Mouse (Mus musculus): ENCODE measurements at regions not wholly inside any gene's neighbourhood (a gene's known extent, or its start where the extent isn't known, plus 50 kb on each side); places are given as distances from the start of the nearest gene placed in this dataset.

DNA sequence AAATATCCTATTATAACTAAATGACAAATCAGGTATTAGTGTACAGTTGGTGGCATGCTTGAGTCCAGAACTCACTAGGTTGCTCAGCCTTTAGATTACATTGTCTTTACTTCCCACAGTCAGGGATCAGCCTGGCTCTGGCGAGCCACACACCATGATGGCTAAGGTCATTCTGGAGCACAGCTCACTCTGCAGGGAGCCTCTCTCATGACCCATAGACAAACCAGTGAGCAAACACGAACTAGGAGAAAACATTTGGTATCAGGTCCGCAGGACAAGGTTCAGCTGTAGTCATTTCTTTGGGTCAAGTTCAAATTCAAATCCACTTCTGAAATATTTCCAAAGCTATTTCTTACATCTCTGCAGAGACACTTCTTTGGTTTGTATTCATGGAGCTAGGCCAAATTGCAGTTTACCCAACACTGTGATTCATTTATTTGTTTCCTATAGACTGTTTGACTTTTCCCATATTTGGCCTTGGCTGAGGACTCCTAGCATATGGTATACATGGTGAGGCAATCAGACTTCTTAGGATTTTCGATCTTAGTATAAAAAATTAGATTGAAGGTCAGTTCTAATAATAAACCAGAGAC is 64.5 kb upstream of the Eed start:
- WGBS = 73% methylated on average over 4 of the region's 4 CpGs

DNA sequence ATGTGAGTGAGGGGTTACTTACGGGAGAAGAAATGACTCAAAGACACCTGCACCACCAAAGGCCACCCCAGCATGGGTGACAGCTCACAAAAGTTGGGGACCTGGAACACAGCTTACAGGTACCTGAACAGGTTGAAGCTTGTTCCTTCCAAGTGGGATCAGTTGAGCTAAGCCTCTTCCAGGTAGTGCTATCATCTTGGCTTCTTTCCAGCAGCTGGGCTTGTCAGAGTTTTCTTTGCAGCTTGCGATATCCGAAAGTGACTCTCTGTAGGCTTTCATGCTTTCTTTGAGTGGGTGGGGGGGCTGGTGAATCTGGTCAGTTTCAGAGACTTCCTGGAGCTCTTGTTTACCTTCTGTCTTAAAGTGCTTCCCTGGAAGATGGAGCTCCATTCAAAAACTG is 65.4 kb upstream of the Eed start:
- Histone ChIP-seq H3K9me3 (replicated peaks) (no peaks in the 10 kb centered on the region), H3K27ac (no peak overlapping the region), H3K9ac (no peak overlapping the region), H3K36me3 (no peaks in the 10 kb centered on the region), H3K27me3 (no peaks in the 10 kb centered on the region), H3K4me2 (no peak overlapping the region), H3K4me3 (replicated peaks) (no peak overlapping the region), H3K4me1 (peaks cover 29% of the 10 kb centered on the region)
- 87% methylated on average over 3 of the region's 3 CpGs for WGBS
- no peak for ATAC-seq (replicated peaks; ENCODE audit: low FRiP score)

More for the DNA sequence above, 64.5 kb upstream of the Eed start:
- H3K4me3 ChIP-seq (replicated peaks) = no peak overlapping the region
- peaks cover 29% of the 10 kb centered on the region for H3K4me1 ChIP-seq
- no peak overlapping the region for H3K27ac ChIP-seq
- H3K4me2 ChIP-seq = no peak overlapping the region
- no peaks in the 10 kb centered on the region for H3K36me3 ChIP-seq
- H3K27me3 ChIP-seq = no peaks in the 10 kb centered on the region
- ATAC-seq (replicated peaks; ENCODE audit: low FRiP score) = no peak
- no peaks in the 10 kb centered on the region for H3K9me3 ChIP-seq (replicated peaks)
- no peak overlapping the region for H3K9ac ChIP-seq

DNA sequence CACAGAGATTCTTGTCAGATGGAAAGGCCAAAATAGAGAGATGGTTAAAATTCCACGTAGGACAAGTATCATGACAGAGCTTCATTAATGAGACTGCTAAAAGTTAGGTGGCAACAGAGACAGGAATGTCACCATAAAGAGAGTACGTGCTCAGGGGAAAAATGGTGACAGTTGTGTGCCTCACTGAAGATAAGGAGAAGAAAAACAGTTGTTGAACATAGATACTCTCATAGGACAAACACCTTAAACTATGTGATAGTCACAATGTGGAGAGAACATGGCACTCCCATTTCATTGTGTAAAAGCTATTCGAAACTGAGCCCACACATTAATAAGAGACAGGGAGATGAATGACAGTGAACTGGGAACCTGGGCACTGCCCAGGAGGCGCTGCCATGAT is 66.1 kb upstream of the Eed start:
- no peak overlapping the region for H3K9ac ChIP-seq
- no peak overlapping the region for H3K4me3 ChIP-seq (replicated peaks)
- H3K4me2 ChIP-seq = no peak overlapping the region
- H3K9me3 ChIP-seq (replicated peaks) = no peaks in the 10 kb centered on the region
- no peak for ATAC-seq (replicated peaks; ENCODE audit: low FRiP score)
- H3K36me3 ChIP-seq = no peaks in the 10 kb centered on the region
- H3K27ac ChIP-seq = no peak overlapping the region
- whole genome bisulfite sequencing = 95% methylated on average over 4 of the region's 4 CpGs
- H3K27me3 ChIP-seq = no peaks in the 10 kb centered on the region
- peaks cover 23% of the 10 kb centered on the region for H3K4me1 ChIP-seq

DNA sequence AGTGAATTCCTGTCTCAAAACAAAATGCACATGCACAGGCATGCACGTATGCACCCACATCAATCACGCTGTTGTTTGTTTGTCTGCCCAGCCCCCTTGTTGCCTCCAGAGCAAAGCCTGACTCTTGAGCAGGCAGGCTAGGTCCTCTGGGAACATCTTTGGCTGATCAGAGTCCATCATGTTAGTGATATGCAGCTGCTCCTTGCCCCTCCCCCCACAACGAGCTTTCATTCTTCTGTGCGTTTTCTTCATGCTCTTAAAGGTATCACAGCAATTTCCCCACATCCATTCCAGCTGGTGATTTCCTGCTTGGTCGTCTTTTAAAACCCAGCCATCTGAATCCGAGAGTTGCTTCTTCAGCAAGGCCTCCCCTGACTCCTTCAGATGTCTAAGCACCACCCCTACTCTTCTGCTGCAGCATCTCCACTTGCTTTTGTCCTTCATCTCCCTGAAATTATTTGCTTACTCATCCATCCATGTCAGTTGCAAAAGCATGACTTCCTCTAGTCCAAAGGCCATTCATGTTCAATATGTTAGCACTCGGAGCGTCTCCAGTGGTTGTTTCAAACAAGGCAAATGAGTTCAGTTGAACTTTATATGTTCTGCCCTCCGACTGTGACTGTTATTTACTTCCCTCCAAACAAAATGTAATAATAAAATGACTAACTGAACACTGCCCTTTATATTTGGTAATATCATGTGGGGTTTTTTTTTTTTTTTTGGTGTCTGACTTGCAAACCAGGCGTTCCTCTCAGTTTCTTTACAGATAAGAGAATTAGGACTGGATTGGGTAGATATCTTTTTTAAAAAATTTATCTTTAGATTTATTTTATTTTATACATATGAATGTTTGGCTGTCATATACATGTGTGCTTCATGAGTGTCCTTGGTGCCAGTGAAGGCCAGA is 67.9 kb upstream of the Eed start:
- no peaks in the 10 kb centered on the region for H3K27me3 ChIP-seq
- H3K9me3 ChIP-seq (replicated peaks) = no peaks in the 10 kb centered on the region
- ATAC-seq (replicated peaks; ENCODE audit: low FRiP score) = no peak
- no peak overlapping the region for H3K4me2 ChIP-seq
- peaks cover 18% of the 10 kb centered on the region for H3K4me1 ChIP-seq
- no peak overlapping the region for H3K4me3 ChIP-seq (replicated peaks)
- H3K36me3 ChIP-seq = no peaks in the 10 kb centered on the region
- no peak overlapping the region for H3K9ac ChIP-seq
- 63% methylated on average over 10 of the region's 10 CpGs for WGBS
- no peak overlapping the region for H3K27ac ChIP-seq

DNA sequence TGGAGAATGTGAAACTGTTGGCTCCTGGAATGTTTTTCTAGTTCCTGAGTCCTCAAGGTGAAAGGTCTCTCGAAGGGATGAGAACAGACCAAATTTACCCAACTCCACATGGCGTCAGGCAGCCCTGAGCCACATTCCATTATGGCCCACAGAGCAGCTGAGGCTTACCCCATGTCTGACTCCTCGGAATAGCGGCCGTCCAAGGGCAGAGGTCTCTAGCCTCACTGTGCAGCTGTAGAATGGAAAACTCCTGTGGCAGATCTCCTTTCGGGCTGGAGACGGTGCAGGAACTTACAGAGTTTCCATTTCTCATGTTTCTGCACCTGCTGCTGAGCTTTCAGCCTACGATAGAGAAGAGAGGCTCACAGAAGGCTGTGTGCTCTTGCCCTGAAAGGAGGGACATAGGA is 69.1 kb upstream of the Eed start:
- ATAC-seq (replicated peaks; ENCODE audit: low FRiP score) = peak; percentile 80

DNA sequence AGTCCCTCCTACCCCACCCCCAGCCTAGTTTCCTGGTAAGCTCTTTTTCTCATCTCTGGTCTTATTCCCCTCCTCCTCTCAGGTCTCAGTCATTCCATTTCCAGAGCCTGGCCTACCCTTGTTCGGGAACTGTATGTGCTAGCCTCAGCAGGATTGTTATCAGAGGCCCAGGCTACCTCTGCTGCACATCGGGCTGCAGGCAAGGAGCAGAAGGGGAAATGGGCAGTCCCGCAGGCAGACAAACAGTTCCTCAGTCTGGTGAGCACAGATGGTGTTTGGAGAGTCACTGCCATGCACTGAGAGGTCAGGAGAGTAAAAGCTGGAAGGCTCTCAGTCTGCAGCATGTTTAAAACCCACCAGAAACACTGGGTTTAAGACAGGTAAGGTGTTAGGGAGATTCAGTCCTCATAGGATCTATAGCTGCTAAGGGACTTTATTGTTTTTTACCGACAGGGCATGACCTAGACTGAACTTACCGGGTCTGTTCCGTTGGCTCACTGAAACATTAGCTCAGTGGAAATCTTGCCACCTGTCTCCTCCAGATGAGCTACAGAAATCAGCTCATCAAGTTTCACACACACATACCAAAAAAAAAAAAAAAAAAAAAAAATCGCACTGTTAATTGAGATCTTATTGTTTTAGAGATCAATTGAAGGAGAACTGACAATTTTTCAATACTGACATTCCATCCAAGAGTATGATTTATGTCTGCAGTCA is 74.2 kb upstream of the Eed start:
- ATAC-seq (replicated peaks; ENCODE audit: low FRiP score) = peak; percentile 50
- Histone ChIP-seq H3K4me3 (replicated peaks) (no peak overlapping the region), H3K4me2 (no peak overlapping the region), H3K9me3 (replicated peaks) (no peaks in the 10 kb centered on the region), H3K36me3 (no peaks in the 10 kb centered on the region), H3K4me1 (peaks cover 27% of the 10 kb centered on the region), H3K9ac (no peak overlapping the region), H3K27me3 (no peaks in the 10 kb centered on the region), H3K27ac (peak overlapping the region; percentile 27; the same call in 1 of the 2 replicates)
- 19% methylated on average over 7 of the region's 7 CpGs for WGBS

More for the DNA sequence above, 69.1 kb upstream of the Eed start:
- H3K4me2 ChIP-seq = 0 out of 2 replicates have a peak overlapping the region, but pooled peaks have one; percentile 4
- no peak overlapping the region for H3K9ac ChIP-seq
- H3K9me3 ChIP-seq (replicated peaks) = no peaks in the 10 kb centered on the region
- H3K27me3 ChIP-seq = no peaks in the 10 kb centered on the region
- H3K4me3 ChIP-seq (replicated peaks) = no peak overlapping the region
- WGBS = 21% methylated on average over 8 of the region's 8 CpGs
- H3K27ac ChIP-seq = peak overlapping the region; percentile 33
- H3K4me1 ChIP-seq = peaks cover 27% of the 10 kb centered on the region
- H3K36me3 ChIP-seq = no peaks in the 10 kb centered on the region

DNA sequence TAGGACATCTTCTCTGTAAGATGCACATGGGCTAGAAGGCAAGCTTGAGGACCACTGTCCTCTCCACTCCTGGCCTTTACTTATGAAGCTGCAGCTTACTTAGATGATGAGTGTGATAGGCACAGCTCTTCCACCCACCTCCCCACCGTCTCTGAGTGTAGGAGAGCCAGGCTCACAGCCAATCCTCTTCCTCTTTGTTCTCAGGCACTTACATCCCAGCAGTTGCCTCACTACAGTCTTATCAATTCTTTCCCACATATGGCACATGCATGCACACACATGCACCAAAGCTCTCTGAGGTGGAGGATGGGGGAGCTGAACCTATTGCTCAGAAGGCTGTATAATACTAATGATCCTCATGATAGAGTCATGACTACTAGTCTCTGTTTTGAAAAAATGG is 72.1 kb upstream of the Picalm start:
- 68% methylated on average over 1 of the region's 1 CpGs for WGBS
- Histone ChIP-seq H3K4me3 (replicated peaks) (no peak overlapping the region), H3K27ac (no peak overlapping the region), H3K4me2 (no peak overlapping the region), H3K4me1 (peaks cover 44% of the 10 kb centered on the region), H3K9me3 (replicated peaks) (no peaks in the 10 kb centered on the region), H3K9ac (no peak overlapping the region), H3K27me3 (no peaks in the 10 kb centered on the region), H3K36me3 (no peaks in the 10 kb centered on the region)
- ATAC-seq (replicated peaks; ENCODE audit: low FRiP score) = no peak

DNA sequence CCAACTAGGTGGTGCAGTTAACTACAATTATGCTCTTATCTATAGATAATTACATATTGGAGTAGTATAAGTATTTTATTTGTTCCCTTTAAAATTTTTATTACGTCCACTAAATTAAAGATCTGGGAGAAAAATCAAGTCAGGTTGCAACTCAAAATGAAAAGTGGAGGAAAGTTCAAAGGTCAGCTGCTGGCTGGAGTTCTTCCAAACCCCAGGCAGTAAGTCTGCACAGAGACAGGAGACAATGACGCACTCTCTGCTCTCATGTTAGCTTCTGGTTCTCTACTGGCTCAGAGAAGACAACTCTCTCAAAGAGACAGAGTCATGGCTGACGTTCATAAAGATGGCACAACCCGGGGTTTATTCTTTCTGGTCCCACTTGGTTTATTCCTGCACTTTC is 71.4 kb upstream of the Picalm start:
- no peak overlapping the region for H3K4me3 ChIP-seq (replicated peaks)
- H3K4me2 ChIP-seq = no peak overlapping the region
- no peak overlapping the region for H3K9ac ChIP-seq
- 65% methylated on average over 4 of the region's 4 CpGs for whole genome bisulfite sequencing
- H3K36me3 ChIP-seq = no peaks in the 10 kb centered on the region
- H3K4me1 ChIP-seq = peaks cover 42% of the 10 kb centered on the region
- H3K27ac ChIP-seq = 0 out of 2 replicates have a peak overlapping the region, but pooled peaks have one; percentile 68
- no peak for ATAC-seq (replicated peaks; ENCODE audit: low FRiP score)
- no peaks in the 10 kb centered on the region for H3K27me3 ChIP-seq
- H3K9me3 ChIP-seq (replicated peaks) = no peaks in the 10 kb centered on the region

DNA sequence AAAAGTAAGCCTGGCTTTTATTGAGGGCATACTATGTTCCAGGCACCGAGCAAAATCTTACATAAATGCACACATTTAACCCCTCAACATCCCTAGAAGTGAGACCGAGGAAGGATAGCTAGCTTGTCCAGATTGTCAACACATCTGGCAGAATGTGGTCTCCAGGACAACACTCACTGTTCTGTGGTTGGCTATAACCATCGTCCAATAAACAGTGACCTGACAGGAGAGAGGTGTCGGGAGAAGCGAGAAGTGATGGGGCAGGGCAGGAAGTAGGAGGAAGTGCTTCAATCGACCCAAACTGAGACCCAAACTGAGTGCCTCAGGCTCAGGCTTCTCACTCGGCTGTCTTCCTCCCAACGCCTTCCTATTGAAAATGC is 70.8 kb upstream of the Picalm start:
- no peak overlapping the region for H3K9ac ChIP-seq
- 0 out of 2 replicates have a peak overlapping the region, but pooled peaks have one; percentile 68 for H3K27ac ChIP-seq
- H3K36me3 ChIP-seq = no peaks in the 10 kb centered on the region
- no peak overlapping the region for H3K4me2 ChIP-seq
- no peaks in the 10 kb centered on the region for H3K27me3 ChIP-seq
- peaks cover 38% of the 10 kb centered on the region for H3K4me1 ChIP-seq
- WGBS = 58% methylated on average over 8 of the region's 8 CpGs
- H3K4me3 ChIP-seq (replicated peaks) = no peak overlapping the region
- no peak for ATAC-seq (replicated peaks; ENCODE audit: low FRiP score)
- no peaks in the 10 kb centered on the region for H3K9me3 ChIP-seq (replicated peaks)

DNA sequence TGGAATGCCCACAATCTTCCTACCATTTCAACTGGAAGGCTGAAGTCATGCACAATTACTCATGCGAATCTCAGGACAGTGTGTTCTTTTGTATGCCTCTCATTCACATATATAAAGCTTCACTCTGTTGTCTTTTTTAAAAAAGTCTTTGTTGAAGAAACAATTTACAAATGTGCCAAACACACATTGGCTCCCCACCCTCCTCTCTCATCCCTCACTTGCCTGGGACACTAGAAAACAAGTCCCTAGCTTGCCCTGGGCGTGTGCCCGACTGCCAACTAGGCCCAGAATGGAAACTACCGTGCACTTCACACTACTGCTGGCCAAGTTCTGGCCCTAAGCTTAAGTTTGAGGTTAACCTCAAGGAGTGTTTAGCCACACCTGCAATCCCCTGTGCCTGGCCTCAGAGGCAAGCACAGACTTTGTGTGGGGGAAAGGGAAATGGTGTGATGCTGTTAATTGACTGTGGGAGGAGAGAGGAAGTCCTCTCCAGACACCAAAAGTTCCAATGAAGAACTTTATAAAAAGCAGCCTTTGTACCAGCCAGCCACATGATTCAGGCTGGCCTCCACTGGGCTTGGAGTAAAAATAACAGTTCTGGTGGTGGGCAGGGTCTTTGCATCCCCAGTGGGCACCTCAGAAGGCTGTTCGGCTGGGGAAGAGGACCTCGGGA is 70.2 kb upstream of the Picalm start:
- H3K9ac ChIP-seq = no peak overlapping the region
- WGBS = 76% methylated on average over 6 of the region's 6 CpGs

DNA sequence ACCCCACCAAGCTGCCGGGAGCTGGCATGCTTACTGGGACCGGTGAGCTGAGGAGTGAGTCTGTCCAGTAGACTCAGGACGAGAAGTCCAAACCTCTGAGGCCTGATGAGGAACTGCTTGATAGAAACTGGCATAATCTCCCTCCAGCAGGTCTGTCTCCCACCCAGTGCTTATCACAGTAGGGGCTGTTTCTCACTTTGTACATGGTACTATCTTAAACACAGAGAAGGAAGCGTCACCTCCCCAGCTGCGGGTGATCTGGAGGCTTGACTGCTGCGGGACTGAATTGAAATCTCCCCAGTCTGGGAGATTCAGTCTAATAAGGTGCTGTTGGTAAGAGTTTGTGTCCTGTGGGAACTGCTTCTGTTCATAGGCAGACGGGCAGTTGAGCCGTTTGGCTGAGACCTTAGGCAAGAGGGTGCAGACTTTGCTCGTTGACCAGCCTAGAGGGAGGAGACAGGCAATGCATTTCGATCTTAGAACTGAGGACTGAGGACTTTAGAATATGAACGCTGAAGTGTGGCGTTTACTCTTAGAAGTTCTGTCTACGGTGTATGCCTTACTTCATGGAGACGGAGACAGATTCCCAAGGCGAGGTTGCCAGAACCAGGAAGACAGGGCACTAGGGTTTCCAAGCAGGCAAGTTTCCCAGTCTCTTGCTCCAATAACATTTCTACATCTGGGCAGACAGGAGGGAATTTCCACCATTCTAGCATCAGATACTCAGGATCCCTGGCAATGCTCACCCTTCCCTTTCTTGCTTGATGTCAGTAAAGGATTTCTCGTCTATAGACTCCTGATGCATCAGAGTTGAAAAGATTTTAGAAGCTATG is 69.5 kb upstream of the Picalm start:
- WGBS = 84% methylated on average over 16 of the region's 16 CpGs
- Histone ChIP-seq H3K4me3 (replicated peaks) (no peak overlapping the region), H3K9me3 (replicated peaks) (no peaks in the 10 kb centered on the region), H3K4me1 (peaks cover 34% of the 10 kb centered on the region), H3K27ac (peak overlapping the region; percentile 68), H3K27me3 (no peaks in the 10 kb centered on the region), H3K9ac (no peak overlapping the region), H3K36me3 (no peaks in the 10 kb centered on the region), H3K4me2 (no peak overlapping the region)
- peak; percentile 62 for ATAC-seq (replicated peaks; ENCODE audit: low FRiP score)

More for the DNA sequence above, 70.2 kb upstream of the Picalm start:
- Histone ChIP-seq H3K4me1 (peaks cover 34% of the 10 kb centered on the region), H3K4me3 (replicated peaks) (no peak overlapping the region), H3K9me3 (replicated peaks) (no peaks in the 10 kb centered on the region), H3K36me3 (no peaks in the 10 kb centered on the region), H3K27me3 (no peaks in the 10 kb centered on the region), H3K27ac (peak overlapping the region; percentile 68), H3K4me2 (no peak overlapping the region)
- 0 out of 2 replicates have a peak, but pooled peaks have one; percentile 17 for ATAC-seq (replicated peaks; ENCODE audit: low FRiP score)
